21 mouse cellular contexts compared by ENCODE assay signal in genomic region chr7:139301505-139301904, GRCm38 (mm10).
"Had no signal": no experiment of that assay in that cellular context is flagged by ENCODE, and none has a peak within 500 bp of the region (broad histone marks: within the 10 kb centered on the region; RNA-seq: fewer than 3 reads in every experiment).

No protein-coding gene starts in this region.

- H3K36me3 ChIP-seq: hindbrain, embryonic 13.5 days; hindbrain, embryonic 15.5 days; limb, embryonic 10.5 days; limb, embryonic 12.5 days had no signal

- H3K4me3 ChIP-seq: heart, adult 2 months; hindbrain, embryonic 13.5 days; hindbrain, embryonic 15.5 days; layer of hippocampus, adult 2 months; left cerebral cortex, adult 2 months; limb, embryonic 10.5 days; limb, embryonic 12.5 days had no signal

- H3K27ac ChIP-seq: heart, adult 2 months; hindbrain, embryonic 13.5 days; hindbrain, embryonic 15.5 days; hindbrain, postnatal 0 days; layer of hippocampus, adult 2 months; left cerebral cortex, adult 2 months; limb, embryonic 10.5 days; limb, embryonic 12.5 days had no signal

- DNase-seq: gastrocnemius, postnatal 14 days; gastrocnemius, postnatal 36 days; heart, adult 11 months; heart, adult 2 months; heart, postnatal 10 days; kidney, adult 18-20 months; kidney, adult 8-10 months; kidney, postnatal 10 days; kidney, postnatal 25 days; kidney, postnatal 4 days; liver had no signal

- H3K4me2 ChIP-seq: heart, embryonic 11.5 days; hindbrain, embryonic 13.5 days; hindbrain, embryonic 15.5 days; limb, embryonic 12.5 days; liver, embryonic 11.5 days had no signal

- ATAC-seq: forebrain, embryonic 16.5 days; hindbrain, postnatal 0 days had no signal

- H3K4me1 ChIP-seq: hindbrain, embryonic 15.5 days had no signal

- H3K9ac ChIP-seq: hindbrain, embryonic 13.5 days; hindbrain, embryonic 15.5 days; limb, embryonic 12.5 days had no signal

- H3K9me3 ChIP-seq: hindbrain, embryonic 13.5 days; hindbrain, embryonic 15.5 days; limb, embryonic 10.5 days; limb, embryonic 12.5 days had no signal
